Mouse (Mus musculus): ENCODE results near the gene Cdip1. TPM values are rescaled to one million over a fixed set of nuclear protein-coding genes. Genes with fewer than 3 reads are reported as not detected.

Gene Cdip1
- polyA plus RNA-seq, 1 experiment from 2014 or later = 83.1 TPM

DNA sequence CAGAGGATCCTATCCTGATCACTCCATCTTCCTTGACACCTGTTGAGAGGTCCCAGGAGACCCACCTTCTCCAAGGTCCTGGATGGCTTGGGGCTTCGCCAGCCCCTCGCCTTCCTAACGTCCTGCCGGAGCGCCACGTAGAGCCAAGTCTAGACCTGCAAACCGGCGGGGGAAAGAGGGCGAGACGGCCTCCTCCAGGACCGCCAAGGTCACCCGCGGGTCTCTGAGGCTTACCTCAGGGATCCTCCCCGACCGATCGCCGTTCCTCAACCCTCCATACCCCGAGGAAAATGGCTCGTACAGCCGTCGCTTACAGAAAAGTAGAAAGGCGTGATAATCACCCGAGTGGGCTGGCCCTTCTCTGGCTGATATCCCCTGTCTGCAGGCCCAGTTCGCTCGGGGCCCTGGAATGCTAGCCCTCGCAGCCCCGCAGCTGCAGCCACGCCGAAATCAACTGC, 752 bp downstream of the Cdip1 start:
- Histone ChIP-seq H3K27ac (peak overlapping the region; percentile 99), H3K9me3 (no peaks in the 10 kb centered on the region), H3K27me3 (replicated peaks) (no peaks in the 10 kb centered on the region), H3K36me3 (no peaks in the 10 kb centered on the region), H3K4me1 (replicated peaks) (peaks cover 23% of the 10 kb centered on the region), H3K9ac (peak overlapping the region; percentile 83), H3K4me2 (replicated peaks) (peak overlapping the region; percentile 75), H3K4me3 (replicated peaks) (peak overlapping the region; percentile 78)
- ATAC-seq = peak; percentile 58
- under 1% methylated on average over 29 of the region's 29 CpGs for WGBS

DNA sequence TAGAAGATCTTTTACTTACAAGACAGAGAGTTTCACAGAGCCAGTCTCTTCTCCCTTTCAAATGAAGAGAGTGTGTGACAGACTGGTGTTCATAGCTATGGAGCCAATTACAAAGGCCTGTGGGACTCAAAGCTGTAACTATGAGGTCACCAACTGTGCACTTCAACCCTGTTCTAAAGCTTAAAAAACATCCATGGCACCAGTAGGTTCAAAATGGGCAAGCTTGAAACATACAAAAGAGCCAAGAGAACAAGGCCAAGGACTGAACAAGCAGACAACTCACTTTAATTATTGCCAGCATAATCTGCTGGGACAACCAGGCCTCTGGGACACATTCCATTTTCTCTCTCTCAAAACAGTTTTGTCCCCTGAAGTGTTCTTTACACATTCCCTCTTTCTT, 1.9 kb downstream of the Cdip1 start:
- Histone ChIP-seq H3K9ac (no peak overlapping the region), H3K27me3 (replicated peaks) (no peaks in the 10 kb centered on the region), H3K9me3 (no peaks in the 10 kb centered on the region), H3K4me2 (replicated peaks) (peak overlapping the region; percentile 75), H3K36me3 (no peaks in the 10 kb centered on the region), H3K4me1 (replicated peaks) (peaks cover 23% of the 10 kb centered on the region), H3K4me3 (replicated peaks) (peak overlapping the region; percentile 9; the same call in 1 of the 2 replicates), H3K27ac (no peak overlapping the region)
- ATAC-seq = no peak

DNA sequence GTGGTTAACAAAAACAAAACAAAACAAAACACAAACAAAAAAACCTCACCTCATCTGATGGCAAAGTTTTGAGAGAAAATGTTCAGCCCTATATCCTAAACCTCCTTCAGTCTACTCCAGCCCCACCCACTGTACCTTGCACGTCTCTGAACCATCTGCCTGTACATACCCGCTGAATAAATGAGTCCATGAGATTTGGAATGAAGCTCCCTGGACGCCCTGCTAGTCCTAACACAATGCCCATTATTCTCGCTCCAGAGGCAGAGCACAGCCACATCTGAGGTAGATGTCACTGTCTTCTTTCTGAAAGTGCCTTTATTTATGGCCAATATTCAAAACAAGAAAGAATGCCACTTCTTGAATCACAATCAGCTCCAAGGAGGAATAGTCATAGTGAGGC, 4.4 kb downstream of the Cdip1 start:
- Histone ChIP-seq H3K27ac (no peak overlapping the region), H3K9ac (no peak overlapping the region), H3K4me2 (replicated peaks) (no peak overlapping the region), H3K4me1 (replicated peaks) (peaks cover 23% of the 10 kb centered on the region), H3K27me3 (replicated peaks) (no peaks in the 10 kb centered on the region), H3K4me3 (replicated peaks) (no peak overlapping the region), H3K36me3 (no peaks in the 10 kb centered on the region), H3K9me3 (no peaks in the 10 kb centered on the region)
- no peak for ATAC-seq
- 58% methylated on average over 4 of the region's 4 CpGs for WGBS

DNA sequence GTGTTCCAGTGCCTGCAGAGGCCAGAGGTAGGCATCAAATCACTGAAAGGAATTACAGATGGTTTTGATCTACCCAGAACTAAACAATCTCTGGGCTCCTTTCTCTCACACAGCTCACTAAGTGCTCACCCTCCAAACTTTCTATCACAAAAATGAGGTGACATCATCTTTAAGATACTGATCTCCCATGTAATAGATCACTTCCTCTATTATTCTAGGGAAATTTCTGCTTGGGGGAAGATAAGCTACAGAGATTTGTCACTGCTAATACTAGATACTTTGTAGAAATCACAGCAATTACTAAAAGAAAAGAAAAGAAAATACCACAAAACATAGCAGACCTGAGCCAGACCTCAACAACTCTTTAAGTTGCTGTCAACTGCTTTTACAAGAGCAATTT, 7.6 kb downstream of the Cdip1 start:
- no peaks in the 10 kb centered on the region for H3K27me3 ChIP-seq (replicated peaks)
- H3K9me3 ChIP-seq = no peaks in the 10 kb centered on the region
- no peak for ATAC-seq

DNA sequence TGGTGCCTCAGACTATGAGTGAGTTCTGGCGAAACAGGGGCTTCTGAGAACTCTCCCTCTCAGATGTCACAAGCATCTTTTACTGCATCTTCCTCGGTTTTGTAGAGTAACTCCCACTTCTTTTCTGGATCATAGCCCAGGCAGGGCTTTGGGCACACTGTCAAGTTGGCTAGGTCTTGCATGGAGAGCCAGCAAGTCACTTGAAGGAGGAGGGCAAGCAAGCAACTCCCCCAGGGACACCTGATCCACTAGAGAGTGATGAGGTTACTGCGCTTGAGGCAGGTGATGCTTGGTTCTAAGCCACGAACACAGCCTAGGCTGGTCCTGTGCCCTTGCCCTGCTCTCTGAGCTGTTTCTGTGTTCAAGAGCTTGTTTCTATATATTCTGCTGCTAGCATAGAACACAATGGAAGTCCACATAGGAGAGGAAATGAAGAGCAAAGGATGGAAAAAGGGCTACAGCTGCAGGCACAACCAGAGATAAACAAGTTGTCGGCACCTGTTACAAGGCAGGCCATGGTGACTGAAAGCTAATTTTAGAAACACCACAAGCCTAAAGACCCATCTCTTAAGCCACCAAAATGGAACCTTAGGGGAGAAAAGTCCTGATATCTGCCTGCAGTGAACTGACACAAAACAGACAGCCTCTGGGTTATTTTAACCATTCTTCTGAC, 8.4 kb downstream of the Cdip1 start:
- no peaks in the 10 kb centered on the region for H3K27me3 ChIP-seq (replicated peaks)
- no peak for ATAC-seq
- no peaks in the 10 kb centered on the region for H3K36me3 ChIP-seq
- H3K4me1 ChIP-seq (replicated peaks) = peaks cover 21% of the 10 kb centered on the region
- H3K27ac ChIP-seq = no peak overlapping the region
- H3K9ac ChIP-seq = no peak overlapping the region
- no peak overlapping the region for H3K4me2 ChIP-seq (replicated peaks)
- no peaks in the 10 kb centered on the region for H3K9me3 ChIP-seq
- WGBS = 68% methylated on average over 5 of the region's 5 CpGs
- H3K4me3 ChIP-seq (replicated peaks) = no peak overlapping the region

More for the DNA sequence above, 7.6 kb downstream of the Cdip1 start:
- peaks cover 22% of the 10 kb centered on the region for H3K4me1 ChIP-seq (replicated peaks)
- no peak overlapping the region for H3K4me3 ChIP-seq (replicated peaks)
- H3K36me3 ChIP-seq = no peaks in the 10 kb centered on the region
- H3K4me2 ChIP-seq (replicated peaks) = no peak overlapping the region
- H3K27ac ChIP-seq = no peak overlapping the region
- H3K9ac ChIP-seq = no peak overlapping the region

DNA sequence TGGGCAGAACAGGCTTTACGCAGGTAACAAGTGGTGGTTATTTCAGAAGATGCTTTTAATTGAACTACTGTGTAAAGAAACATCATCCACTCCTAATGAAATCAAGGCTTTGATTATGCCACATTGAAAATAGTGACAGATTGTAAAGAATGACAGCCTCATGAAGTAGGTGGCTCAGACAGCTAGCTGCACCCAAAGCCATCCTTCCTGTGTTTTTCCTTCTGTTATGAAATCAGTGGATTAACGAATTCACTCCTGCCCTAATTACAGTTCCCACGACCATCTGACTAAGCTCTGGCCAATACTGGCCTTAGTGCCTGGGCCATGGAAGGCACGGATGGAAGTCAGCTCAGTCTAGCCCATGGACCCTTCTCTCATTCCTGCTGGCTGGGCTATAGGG, 11.2 kb downstream of the Cdip1 start:
- Histone ChIP-seq H3K27me3 (replicated peaks) (no peaks in the 10 kb centered on the region), H3K27ac (no peak overlapping the region), H3K36me3 (no peaks in the 10 kb centered on the region), H3K9ac (no peak overlapping the region), H3K4me1 (replicated peaks) (peaks cover 10% of the 10 kb centered on the region; the same call in 1 of the 2 replicates), H3K4me3 (replicated peaks) (no peak overlapping the region), H3K9me3 (no peaks in the 10 kb centered on the region), H3K4me2 (replicated peaks) (no peak overlapping the region)
- ATAC-seq = no peak
- 91% methylated on average over 4 of the region's 4 CpGs for WGBS

DNA sequence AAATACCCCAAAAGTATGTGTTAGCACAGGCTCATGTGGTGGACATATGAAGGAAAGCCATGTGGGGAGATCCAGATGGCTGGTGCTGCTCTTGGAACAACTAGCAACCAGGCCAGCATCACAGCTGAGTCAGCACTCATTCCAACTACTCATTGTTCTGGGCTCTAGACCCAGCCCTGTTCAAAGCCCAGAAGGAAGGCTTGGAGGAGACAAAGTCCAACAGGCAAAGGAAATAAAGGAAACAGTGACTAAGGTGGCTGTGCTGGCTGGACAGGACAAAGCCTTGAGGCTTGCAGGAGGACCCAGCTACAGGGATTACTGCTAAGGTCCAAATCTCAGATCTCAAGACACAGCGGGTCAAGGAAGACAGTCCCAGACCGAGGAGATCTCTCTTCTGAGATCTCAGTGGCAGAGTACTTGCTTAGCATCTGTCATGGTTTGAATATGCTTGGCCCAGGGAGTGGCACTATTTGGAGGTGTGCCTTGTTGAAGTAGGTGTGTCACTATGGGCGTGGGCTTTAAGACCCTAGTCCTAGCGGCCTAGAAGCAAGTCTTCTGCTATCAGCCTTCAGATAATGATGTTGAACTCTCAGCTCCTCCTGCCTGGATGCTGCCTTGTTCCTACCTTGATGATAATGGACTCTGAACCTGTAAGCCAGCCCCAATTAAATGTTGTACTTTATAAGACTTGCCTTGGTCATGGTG, 12.0 kb downstream of the Cdip1 start:
- peaks cover 17% of the 10 kb centered on the region for H3K4me1 ChIP-seq (replicated peaks)
- no peak overlapping the region for H3K4me3 ChIP-seq (replicated peaks)
- no peaks in the 10 kb centered on the region for H3K36me3 ChIP-seq
- peak; percentile 90 for ATAC-seq
- H3K9ac ChIP-seq = no peak overlapping the region
- H3K27me3 ChIP-seq (replicated peaks) = no peaks in the 10 kb centered on the region
- H3K4me2 ChIP-seq (replicated peaks) = 0 out of 2 replicates have a peak overlapping the region, but pooled peaks have one; percentile 19
- H3K9me3 ChIP-seq = no peaks in the 10 kb centered on the region
- H3K27ac ChIP-seq = peak overlapping the region; percentile 66
- 70% methylated on average over 4 of the region's 4 CpGs for WGBS

DNA sequence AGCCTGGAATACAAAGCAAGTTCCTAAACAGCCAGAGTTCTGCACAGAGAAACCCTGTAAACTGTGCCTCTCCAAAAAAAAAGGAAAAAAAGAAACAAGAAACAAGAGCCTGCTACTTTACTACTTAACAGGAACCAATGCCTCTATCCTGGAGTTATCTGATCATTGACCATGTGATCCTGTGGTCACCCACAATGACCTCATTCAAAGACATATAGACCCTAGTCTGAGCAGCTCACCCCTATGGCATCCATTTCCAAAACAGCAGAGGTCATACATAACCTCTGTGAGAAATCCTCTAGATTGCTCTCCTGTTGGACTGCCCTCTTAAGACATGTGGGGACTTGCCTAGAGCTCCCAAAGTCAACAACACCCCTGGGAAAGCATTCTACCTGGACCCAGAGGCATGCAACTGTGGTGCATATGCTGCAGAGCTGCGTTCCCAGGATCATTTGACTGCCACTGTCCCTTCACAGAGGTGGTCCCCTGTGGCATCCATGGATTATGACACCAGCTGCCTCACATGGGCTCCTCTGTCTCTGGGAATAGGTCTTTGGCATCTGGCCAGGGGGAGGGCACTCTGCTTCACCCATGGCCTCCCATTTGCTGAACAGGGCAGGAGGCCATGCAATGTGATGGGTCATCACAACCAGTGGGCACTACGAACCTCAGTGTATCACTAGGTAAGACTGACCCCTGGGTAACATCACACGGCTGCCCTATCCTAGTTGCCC, 12.8 kb downstream of the Cdip1 start:
- H3K27me3 ChIP-seq (replicated peaks) = no peaks in the 10 kb centered on the region
- no peaks in the 10 kb centered on the region for H3K36me3 ChIP-seq
- 92% methylated on average over 3 of the region's 3 CpGs for WGBS
- ATAC-seq = peak; percentile 4
- no peak overlapping the region for H3K9ac ChIP-seq
- peaks cover 21% of the 10 kb centered on the region for H3K4me1 ChIP-seq (replicated peaks)
- 0 out of 2 replicates have a peak overlapping the region, but pooled peaks have one; percentile 1 for H3K27ac ChIP-seq
- H3K4me3 ChIP-seq (replicated peaks) = no peak overlapping the region
- H3K9me3 ChIP-seq = no peaks in the 10 kb centered on the region
- H3K4me2 ChIP-seq (replicated peaks) = no peak overlapping the region

DNA sequence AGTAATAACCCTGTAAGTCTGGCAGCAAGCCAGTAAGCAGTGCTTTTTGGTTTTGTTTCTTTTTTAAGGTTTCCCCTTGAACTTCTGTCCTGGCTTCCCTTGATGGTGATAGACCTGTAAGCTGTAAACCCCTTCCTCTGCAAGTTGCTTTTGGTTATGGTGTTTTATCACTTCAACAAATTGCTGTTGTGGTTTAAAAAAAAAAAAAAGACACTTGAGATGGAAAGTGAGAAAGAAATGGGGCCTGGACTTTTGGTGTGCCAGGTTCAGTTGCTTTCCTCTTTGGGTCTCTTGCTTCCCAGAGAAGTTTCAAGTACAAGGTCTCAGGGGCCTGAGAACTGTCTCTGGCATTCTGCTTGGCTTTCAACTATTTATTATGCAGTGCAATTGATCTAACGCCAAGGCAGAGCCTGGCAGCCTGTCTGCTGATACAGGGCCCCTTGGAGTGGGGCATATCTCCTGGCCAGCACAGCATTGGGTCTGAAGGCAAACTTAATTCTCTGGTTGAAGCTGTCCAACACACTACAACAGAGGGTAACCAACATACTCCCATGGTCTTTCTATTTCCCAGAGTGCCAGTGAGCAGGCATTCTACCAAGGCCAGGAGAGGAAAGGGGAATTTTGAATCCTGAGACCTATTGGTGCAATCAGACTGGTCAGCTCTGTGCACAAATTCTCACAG, 16.7 kb downstream of the Cdip1 start:
- ATAC-seq = no peak

DNA sequence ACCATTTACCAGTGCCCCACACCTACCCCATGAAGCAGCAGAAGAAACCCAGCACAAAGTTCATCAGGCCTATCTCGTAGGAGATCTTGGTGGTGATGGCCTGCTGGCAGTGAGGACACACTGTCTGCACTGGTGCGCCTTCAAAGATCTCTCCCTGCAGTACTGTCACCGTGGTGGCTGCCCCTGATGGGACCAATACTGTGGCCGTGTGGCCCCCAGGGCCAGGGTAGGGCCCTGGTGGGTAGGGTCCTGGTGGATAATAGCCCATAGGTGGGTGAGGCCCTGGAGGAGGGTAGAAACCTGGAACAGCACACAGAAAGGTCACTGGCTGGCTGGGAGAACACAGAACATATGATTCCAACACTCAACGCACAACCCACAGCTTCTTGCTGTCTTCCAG, 21.4 kb downstream of the Cdip1 start:
- Histone ChIP-seq H3K9me3 (no peaks in the 10 kb centered on the region), H3K4me3 (replicated peaks) (no peak overlapping the region), H3K27me3 (replicated peaks) (no peaks in the 10 kb centered on the region), H3K9ac (no peak overlapping the region), H3K4me1 (replicated peaks) (peaks cover 10% of the 10 kb centered on the region; the same call in 1 of the 2 replicates), H3K36me3 (peaks cover 42% of the 10 kb centered on the region), H3K27ac (no peak overlapping the region), H3K4me2 (replicated peaks) (no peak overlapping the region)
- ATAC-seq = no peak
- 93% methylated on average over 5 of the region's 5 CpGs for WGBS

More for the DNA sequence above, 16.7 kb downstream of the Cdip1 start:
- peaks cover 20% of the 10 kb centered on the region for H3K4me1 ChIP-seq (replicated peaks)
- no peaks in the 10 kb centered on the region for H3K27me3 ChIP-seq (replicated peaks)
- peaks cover 17% of the 10 kb centered on the region for H3K36me3 ChIP-seq
- WGBS = 29% methylated on average over 1 of the region's 1 CpGs
- H3K27ac ChIP-seq = no peak overlapping the region
- no peak overlapping the region for H3K4me2 ChIP-seq (replicated peaks)
- no peak overlapping the region for H3K9ac ChIP-seq
- H3K9me3 ChIP-seq = no peaks in the 10 kb centered on the region
- no peak overlapping the region for H3K4me3 ChIP-seq (replicated peaks)

DNA sequence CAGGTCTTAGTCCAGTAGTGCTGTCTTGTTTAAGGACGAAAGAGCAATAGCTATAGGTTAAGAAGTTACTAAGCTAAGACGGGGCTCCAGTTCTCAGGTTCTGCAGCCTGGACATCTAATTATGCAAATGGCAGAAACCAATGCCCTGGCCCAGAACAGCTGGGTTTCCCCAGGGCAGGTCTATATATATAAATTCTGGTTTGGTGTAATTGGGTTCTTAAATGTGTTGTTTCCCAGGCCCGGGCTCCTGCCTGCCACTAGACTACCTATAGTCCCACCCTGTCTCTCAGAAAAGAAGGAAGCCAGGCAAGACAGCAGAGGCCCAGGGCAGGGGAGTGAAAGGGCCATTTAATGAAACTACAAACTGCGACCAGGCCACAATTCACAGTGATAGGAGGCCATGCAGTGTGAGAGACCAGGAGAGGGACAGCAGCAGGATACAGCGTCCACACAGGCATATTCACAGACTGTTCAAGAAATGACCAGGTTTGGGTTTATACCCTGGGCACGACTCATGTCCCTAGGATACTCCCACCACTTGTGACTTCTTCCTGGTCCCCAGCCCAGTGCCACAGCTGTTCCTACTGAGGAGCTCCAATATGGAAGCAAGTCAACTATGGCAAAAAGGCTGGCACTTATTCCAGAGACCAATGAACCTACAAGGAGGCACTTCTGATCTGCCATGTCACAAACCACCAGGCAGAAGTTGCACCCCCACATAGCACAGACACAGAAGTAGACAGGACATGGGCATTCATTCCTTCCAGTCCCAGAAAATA, 22.9 kb downstream of the Cdip1 start:
- no peak overlapping the region for H3K27ac ChIP-seq
- ATAC-seq = no peak
- no peaks in the 10 kb centered on the region for H3K4me1 ChIP-seq (replicated peaks)
- 83% methylated on average over 6 of the region's 6 CpGs for WGBS
- peaks cover 42% of the 10 kb centered on the region for H3K36me3 ChIP-seq
- H3K9me3 ChIP-seq = no peaks in the 10 kb centered on the region
- H3K9ac ChIP-seq = no peak overlapping the region
- no peak overlapping the region for H3K4me2 ChIP-seq (replicated peaks)
- no peaks in the 10 kb centered on the region for H3K27me3 ChIP-seq (replicated peaks)
- no peak overlapping the region for H3K4me3 ChIP-seq (replicated peaks)

Data from intestine, embryonic 15.5 days (tissue).